Mouse (Mus musculus): Measurements from ENCODE around the gene Nln.

DNA sequence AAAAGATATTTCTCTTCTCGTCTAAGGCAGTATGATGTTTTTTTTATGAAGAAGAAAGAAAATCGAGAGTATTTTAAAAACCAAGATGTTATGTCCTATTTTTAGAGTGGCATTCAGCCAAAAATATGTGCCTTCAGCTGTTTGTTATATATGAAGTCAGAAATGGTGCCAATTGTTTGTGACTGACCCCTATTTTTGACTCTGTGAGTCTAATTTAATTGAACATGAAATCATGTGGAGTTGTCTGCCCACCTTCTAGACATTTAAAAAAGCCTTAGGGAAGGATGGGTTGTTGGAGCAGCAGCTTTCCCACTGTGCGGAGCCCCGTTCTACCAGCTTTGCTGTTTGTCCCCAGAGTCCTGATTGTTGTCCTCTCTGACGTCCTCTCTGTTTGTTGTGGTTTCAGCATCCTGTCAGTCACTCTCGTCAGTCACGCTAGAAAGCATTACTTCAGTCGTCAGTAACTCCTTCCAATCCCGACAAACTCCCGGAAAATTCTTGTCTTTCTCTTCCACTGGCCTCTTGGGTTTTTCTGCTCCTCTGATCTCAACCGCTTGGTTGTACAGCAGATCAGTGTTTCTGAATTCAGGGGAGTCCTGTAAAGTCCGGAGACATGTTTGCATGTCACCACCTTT, 3.0 kb upstream of the Nln start:
- TF ChIP-seq POLR2A (IDR thresholded peaks at IDR 0.05; ENCODE audit: borderline replicate concordance, control insufficient read depth, low read depth, low read length) (no peak), CTCF (IDR thresholded peaks at IDR 0.05; ENCODE audit: control insufficient read depth, insufficient read depth, low read length) (no peak)

Measured in bone marrow, adult 2 months (tissue).